Mouse (Mus musculus): ENCODE data around the gene Dgcr8. TPM values are rescaled to one million over a fixed set of nuclear protein-coding genes. Genes with fewer than 3 reads are reported as not detected.
A peak's percentile ranks its signal among the peaks of the same experiment; 100 is the strongest.

The Dgcr8 gene
- total RNA-seq, 1 experiment from 2014 or later = 39.0 TPM

DNA sequence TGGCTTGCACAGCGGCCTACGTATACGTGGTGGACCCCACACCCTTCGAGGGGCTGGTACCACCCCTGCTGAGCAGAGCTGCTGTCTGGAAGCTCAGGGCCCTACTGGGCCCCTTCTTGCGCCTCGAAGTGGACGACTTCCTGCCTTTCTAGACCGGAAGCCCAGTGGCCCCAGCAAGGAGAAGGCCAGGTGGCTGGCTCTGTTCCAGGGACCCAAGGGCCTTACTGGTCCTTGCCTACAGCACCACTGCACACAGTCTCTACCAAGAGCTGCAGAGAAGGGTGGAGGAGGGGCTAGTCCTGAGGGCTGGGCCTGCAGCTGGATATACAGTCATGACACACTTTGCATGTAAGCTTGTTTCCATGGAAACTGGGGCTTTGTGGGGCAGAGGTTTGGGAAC lies 69.0 kb downstream of the Dgcr8 start:
- peak; percentile 37 for DNase-seq

DNA sequence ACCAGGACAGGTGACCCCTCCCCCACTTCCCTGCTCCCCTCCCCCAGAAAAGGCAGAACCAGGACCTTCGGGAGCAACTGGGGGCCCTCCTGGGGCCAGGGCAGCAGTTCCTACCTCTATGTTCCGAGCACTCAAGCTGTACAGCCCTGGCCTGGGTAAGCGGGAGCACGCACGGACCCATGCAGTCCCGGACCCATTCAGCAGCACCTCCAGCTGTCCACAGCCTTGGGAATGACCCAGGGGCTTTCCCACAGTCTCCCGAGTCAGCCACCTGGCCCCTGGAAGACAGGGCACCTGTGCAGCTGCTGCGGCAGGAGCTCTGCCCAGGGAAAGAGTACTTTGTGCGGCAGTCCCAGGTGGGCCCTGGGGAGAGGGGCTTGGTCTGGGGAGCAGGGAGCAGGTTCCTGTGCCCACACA lies 70.5 kb downstream of the Dgcr8 start:
- DNase-seq = no peak

DNA sequence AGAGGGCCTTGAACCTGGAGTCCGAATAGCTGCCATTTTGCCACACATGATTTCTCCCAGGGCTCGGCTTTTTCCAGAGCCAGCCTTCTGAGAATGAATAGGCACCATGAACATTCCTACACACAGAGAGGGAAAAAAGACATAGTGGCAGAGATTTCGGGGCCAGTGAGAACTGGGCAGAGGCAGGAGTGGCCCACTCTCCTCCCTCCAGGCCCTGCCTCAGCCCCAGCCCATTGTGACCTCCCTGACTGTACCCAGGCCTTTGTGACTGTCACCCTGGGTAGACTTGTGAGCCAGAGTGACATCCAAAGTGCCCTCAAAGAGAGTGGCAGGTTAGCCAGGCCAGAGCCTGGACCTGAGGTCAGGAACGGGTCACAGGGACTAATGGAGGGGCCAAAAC lies 71.5 kb downstream of the Dgcr8 start, which contains the start of gene Ccdc188:
Gene Ccdc188, plus strand, starts transcription at position 301 of the 400 bp plus-strand sequence.
- DNase-seq = no peak

DNA sequence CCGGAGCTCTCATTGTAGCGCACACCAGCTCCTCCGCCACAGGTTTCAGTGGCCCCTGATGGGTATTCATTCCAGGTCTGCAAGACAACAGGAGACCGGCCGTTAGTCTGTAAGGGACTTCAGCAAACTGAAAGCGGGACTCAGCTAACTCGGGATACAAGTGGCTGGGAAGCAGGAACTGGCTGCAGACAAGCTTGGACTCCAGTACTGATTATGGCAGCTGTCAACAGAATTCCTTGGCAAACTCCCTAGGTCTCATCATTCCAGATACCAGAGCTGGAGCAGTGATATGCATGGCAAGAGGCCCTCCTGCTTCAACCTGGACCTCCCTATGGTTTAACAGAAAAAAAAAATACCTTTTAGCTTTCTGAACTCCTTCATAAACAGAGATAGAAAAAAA lies 74.2 kb downstream of the Dgcr8 start:
- DNase-seq = no peak

DNA sequence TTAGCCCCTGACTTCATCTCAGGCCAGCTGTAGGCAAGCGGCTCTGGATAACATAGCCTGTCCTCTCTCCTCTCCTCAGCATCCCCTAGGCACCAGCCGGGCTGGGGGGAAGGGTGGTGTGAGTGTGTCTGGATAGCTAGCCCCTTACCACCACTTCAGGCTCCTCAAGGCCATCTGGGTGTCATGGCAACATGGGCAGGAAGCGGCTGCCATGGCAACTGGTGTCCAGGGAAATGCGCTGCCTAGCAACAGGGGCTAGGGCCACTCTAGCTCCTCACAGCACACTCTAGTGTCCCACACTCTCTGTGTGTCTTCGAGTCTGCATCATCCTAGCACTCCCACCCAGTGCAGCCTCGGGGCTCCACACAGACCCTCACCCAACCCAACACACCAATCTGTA lies 75.4 kb downstream of the Dgcr8 start:
- DNase-seq = no peak

DNA sequence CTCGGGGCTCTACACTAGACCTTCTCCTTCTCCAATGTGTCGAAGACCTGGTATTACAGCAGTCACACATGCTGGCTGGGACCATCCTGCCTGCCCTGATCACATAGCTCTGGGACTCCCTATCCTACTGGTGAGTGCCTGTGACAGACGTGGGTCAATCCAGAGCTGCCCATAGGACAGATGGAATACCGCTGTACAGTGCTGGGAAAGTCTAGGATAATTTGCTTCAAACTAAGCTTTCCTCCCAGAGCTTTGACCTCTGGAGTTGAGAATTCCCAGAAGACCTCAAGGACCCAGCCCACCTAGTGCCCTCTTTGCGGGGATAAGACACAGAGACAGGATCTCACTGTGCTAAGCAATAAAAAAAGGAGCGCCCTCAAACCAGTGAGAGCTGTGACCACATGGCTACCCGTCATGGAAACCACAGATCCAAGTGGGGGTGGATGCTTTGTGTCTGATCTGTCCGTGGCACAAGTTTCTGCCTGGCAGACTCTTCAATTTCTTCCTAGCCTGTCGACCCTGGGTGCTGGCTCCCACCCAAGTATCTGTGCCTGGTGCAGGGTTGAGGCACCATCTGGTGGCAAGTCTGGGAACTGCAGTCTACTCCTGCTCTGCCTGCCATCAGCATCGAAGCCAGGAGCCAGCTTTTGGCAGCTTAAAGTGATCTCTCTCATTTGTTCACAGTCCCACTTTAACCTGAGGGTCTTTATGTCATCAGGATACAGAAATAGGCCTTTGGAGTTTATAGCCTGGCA lies 77.5 kb downstream of the Dgcr8 start:
- peak; percentile 88 for DNase-seq

DNA sequence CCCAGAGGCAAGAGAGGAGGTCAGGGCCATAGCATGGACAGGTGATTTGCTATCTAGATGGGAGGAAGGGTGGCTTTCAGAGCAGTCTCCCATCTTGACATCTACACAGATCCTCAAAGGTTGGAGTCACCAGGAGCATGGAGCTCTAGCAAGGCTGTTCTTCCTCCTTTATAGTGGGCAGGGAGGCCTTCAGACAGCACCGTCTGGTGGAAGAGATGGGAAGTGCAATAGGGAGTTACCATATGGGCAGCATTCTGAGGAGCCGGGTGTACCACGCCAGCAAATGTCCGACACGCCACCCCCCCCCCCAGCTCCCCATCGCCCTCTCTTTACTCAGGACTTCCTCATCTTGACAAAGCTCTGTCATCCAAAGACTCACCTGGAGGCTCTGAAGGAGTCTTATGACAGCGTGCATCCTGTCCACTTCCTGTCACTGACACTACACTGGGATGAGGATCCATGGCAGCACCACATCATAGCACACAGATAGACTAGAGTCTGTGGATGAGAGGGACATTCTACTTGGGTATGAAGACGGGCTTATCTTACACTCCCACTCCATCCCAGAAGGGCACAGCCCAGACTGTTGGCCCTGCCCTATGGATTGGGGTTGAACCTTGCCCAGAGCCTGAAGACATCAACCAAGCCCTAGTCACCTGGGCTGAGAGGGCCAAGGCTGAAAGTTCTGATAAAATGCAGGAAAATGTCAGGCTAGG lies 78.2 kb downstream of the Dgcr8 start:
- DNase-seq = peak; percentile 57

Small RNA genes lying within 50 kb of the gene (microRNA-seq; reads per million reads assigned to microRNA genes)
- gene Gm24572 (0.36 to 0.69 reads per million in 2 experiments), gene Mir1306 (71.7 to 150 reads per million in 2 experiments), gene Mir185 (1,120 to 1,690 reads per million in 2 experiments)

Other genes starting within 250 kb of the Dgcr8 start
- 71.9 and 82.3 TPM in 2 replicates for gene Dgcr6, start 236.4 kb downstream of the Dgcr8 start, total RNA-seq (2021)
- gene Prodh, start 199.0 kb downstream of the Dgcr8 start, total RNA-seq (2021) = 41.8 and 67.7 TPM in 2 replicates
- not detected in 2 replicates for gene Rtn4r, start 161.6 kb downstream of the Dgcr8 start, total RNA-seq (2021)
- gene Ccdc188, start 71.4 kb downstream of the Dgcr8 start, total RNA-seq (2021) = not detected in 2 replicates
- gene Zdhhc8, start 54.1 kb downstream of the Dgcr8 start, total RNA-seq (2021) = 21.5 and 26.8 TPM in 2 replicates
- 60.1 and 63.9 TPM in 2 replicates for gene Trmt2a, start 40.6 kb downstream of the Dgcr8 start, total RNA-seq (2021)
- 139 and 168 TPM in 2 replicates for gene Ranbp1, start 40.5 kb downstream of the Dgcr8 start, total RNA-seq (2021)
- gene Gm49776, start 30.9 kb downstream of the Dgcr8 start, total RNA-seq (2021) = not detected in 2 replicates
- 39.4 and 57.3 TPM in 2 replicates for gene Tango2, start 58.9 kb upstream of the Dgcr8 start, total RNA-seq (2021)
- 30.3 and 48.1 TPM in 2 replicates for gene Arvcf, start 58.9 kb upstream of the Dgcr8 start, total RNA-seq (2021)
- 73.7 and 79.7 TPM in 2 replicates for gene Txnrd2, start 137.1 kb upstream of the Dgcr8 start, total RNA-seq (2021)
- 147 and 150 TPM in 2 replicates for gene Comt, start 137.6 kb upstream of the Dgcr8 start, total RNA-seq (2021)
- gene Gnb1l, start 209.5 kb upstream of the Dgcr8 start, total RNA-seq (2021) = 4.0 and 9.4 TPM in 2 replicates
- gene Rtl10, start 209.7 kb upstream of the Dgcr8 start, total RNA-seq (2021) = 7.1 and 8.6 TPM in 2 replicates

Measured in adrenal gland, postnatal 25 days (tissue).